Mouse (Mus musculus) Muller cell, postnatal 12 days (primary cell): Measurements from ENCODE around the gene Slc43a1.
"Not testable (repeated sequence)": the region's sequence is repeated elsewhere in the genome, so short reads cannot be mapped to it uniquely, and the experiment has no call there.

ENCODE experiments used
- DNase-seq: peaks from one replicate; pipeline ENCODE4 v3.0.0-alpha.2; 2015; ENCODE audit errors: inconsistent ontology term

Slc43a1 gene

GRCm38 (mm10) chr2:84838593-84838949 is at the start of gene Slc43a1:
Gene Slc43a1 (plus strand): TSS chr2:84838850.
- no peak for DNase-seq

- no peak for DNase-seq
These were observed 48.2 kb upstream of the Slc43a1 start for GRCm38 (mm10) chr2:84790418-84790817.

GRCm38 (mm10) chr2:84792516-84792915 is 46.1 kb upstream of the Slc43a1 start:
- no peak for DNase-seq

- no peak for DNase-seq
These were observed 45.5 kb upstream of the Slc43a1 start for GRCm38 (mm10) chr2:84793154-84793553.

GRCm38 (mm10) chr2:84793871-84794270 is 44.8 kb upstream of the Slc43a1 start:
- DNase-seq: no peak

GRCm38 (mm10) chr2:84797833-84798492 is 40.7 kb upstream of the Slc43a1 start:
- peak; percentile 80 for DNase-seq

- peak; percentile 86 for DNase-seq
These were observed 40.1 kb upstream of the Slc43a1 start, which contains the start of gene Ube2l6 for GRCm38 (mm10) chr2:84798493-84798921. Gene Ube2l6 (plus strand): TSS chr2:84798828.

- peak; percentile 80 for DNase-seq
These were observed 39.5 kb upstream of the Slc43a1 start for GRCm38 (mm10) chr2:84799041-84799561.

GRCm38 (mm10) chr2:84800304-84800703 is 38.3 kb upstream of the Slc43a1 start:
- no peak for DNase-seq

GRCm38 (mm10) chr2:84801223-84801622 is 37.4 kb upstream of the Slc43a1 start:
- not testable (repeated sequence) for DNase-seq

GRCm38 (mm10) chr2:84803963-84804362 is 34.7 kb upstream of the Slc43a1 start:
- DNase-seq: no peak

- no peak for DNase-seq
These were observed 32.1 kb upstream of the Slc43a1 start for GRCm38 (mm10) chr2:84806546-84806945.

GRCm38 (mm10) chr2:84809330-84809729 is 29.3 kb upstream of the Slc43a1 start:
- no peak for DNase-seq

GRCm38 (mm10) chr2:84810526-84810885 is 28.1 kb upstream of the Slc43a1 start:
- DNase-seq: no peak

GRCm38 (mm10) chr2:84810886-84811577 is 27.6 kb upstream of the Slc43a1 start:
- DNase-seq: peak; percentile 88

GRCm38 (mm10) chr2:84811880-84812279 is 26.8 kb upstream of the Slc43a1 start:
- DNase-seq: no peak

- no peak for DNase-seq
These were observed 26.0 kb upstream of the Slc43a1 start for GRCm38 (mm10) chr2:84812676-84813075.

- DNase-seq: no peak
These were observed 18.8 kb upstream of the Slc43a1 start for GRCm38 (mm10) chr2:84819861-84820260.

GRCm38 (mm10) chr2:84822552-84822951 is 16.1 kb upstream of the Slc43a1 start, which contains the start of gene Smtnl1:
Gene Smtnl1 (minus strand): TSS chr2:84822652.
- no peak for DNase-seq

- DNase-seq: no peak
These were observed 15.4 kb upstream of the Slc43a1 start for GRCm38 (mm10) chr2:84823237-84823636.

- DNase-seq: peak; percentile 93
These were observed 12.0 kb upstream of the Slc43a1 start, which contains the start of gene Timm10 for GRCm38 (mm10) chr2:84826488-84827282. Gene Timm10 (plus strand): TSS chr2:84826997.

GRCm38 (mm10) chr2:84827283-84827920 is 11.2 kb upstream of the Slc43a1 start:
- DNase-seq: peak; percentile 42
